Mouse (Mus musculus) brain, adult 2 months (tissue): ENCODE data around the gene Gm21915.
A peak's percentile ranks its signal among the peaks of the same experiment; 100 is the strongest.

Source experiments
- DNase-seq: peaks from one replicate; pipeline ENCODE4 v3.0.0; 2011; ENCODE audit warnings: low read depth, low spot score

Gene Gm21915

GRCm38 (mm10) chr9:40717182-40717874 is 46.9 kb downstream of the Gm21915 start:
- DNase-seq, result peak; percentile 88

- DNase-seq, result no peak
Observed at GRCm38 (mm10) chr9:40717875-40718185, 47.4 kb downstream of the Gm21915 start.
